Mouse (Mus musculus): ENCODE data around the gene Fbxo44.

Gene Fbxo44

GRCm38 (mm10) chr4:148134988-148135387, 25.3 kb downstream of the Fbxo44 start:
- in situ Hi-C loops (cut with MboI; ENCODE audit: low sequenced_read_pairs): no loop called here

DNA sequence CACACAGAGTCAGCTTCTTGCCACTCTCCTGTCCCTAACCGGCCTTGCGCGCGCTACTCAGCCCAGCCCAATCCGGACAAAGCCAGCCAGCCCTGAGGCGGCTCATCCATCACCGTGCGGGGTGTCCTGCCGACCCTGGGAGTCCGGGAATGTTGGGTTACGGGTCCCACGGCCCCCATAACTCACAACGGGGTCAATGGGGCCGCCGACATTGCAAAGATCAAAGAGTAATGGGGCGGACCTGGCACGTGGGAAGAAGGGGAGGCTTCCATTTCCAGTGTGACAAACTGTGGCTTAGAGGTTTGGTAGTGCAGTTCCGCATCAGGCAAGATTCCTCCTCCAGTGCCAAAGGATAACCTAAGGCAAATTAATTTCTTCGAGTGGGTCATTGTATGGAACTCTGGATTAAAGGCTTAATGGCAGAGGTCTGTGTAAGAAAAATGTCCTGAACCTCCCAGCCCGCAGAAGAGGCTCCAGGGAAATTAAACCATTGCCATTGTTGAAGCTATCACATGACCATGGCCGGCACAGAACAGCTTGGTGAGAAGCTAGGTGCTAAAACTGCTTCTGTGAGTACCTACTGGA, 28.7 kb downstream of the Fbxo44 start:
- in situ Hi-C loops (cut with MboI; ENCODE audit: low sequenced_read_pairs): no loop called here

DNA sequence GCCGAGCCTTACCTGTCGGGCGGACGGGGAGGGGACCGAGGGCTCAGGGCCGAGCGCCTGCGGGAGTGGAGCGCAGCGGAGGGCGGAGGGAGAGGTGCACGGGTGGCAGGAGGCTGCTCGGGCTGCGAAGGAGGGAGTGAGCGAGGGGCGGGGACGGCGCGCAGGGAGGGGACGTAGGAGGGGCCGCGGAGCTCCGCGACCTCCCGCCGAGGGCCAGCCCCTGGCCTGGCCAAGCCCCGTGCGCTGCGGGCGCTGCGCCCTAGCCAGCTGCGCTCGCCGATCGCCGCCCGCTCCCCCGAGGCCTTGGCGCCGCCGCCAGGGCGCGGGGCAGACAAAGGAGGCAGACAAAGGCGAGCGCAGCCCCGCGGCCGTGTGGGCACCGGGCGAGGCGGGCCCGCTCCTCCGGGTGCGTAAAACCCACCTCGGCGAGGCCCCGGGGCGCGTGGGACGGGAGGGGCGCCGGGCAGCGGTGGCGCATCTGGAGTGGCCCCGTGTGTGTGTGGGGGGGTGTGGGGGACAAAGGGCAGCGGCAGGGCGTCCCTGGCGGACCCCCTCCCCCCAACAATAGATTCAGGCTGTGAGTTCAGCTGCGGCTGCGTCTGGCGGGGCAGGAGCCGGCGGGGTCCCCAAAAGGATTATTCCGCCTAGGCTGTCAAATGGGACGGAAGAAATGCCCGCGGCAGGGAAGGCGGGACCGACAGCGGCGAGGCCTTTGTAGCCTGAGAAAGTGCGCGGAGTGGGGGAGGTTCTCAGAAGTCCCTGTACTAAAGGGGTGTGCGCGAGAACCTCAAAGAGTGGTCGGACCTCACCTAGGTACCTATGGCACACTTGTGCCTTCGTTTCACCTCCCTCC, 29.5 kb downstream of the Fbxo44 start, which contains the start of gene Draxin:
Gene Draxin, minus strand, starts transcription at position 138 of the 853 bp plus-strand sequence.
- in situ Hi-C loops (cut with MboI; ENCODE audit: low sequenced_read_pairs): no loop called here

GRCm38 (mm10) chr4:148130133-148130532, 30.1 kb downstream of the Fbxo44 start, which contains the start of gene Mad2l2:
TSS of gene Mad2l2 (plus strand) at chr4:148130384.
- in situ Hi-C loops (cut with MboI; ENCODE audit: low sequenced_read_pairs): no loop called here

- in situ Hi-C loops (cut with MboI; ENCODE audit: low sequenced_read_pairs): no loop called here
Observed at GRCm38 (mm10) chr4:148128672-148129071, 31.6 kb downstream of the Fbxo44 start.

DNA sequence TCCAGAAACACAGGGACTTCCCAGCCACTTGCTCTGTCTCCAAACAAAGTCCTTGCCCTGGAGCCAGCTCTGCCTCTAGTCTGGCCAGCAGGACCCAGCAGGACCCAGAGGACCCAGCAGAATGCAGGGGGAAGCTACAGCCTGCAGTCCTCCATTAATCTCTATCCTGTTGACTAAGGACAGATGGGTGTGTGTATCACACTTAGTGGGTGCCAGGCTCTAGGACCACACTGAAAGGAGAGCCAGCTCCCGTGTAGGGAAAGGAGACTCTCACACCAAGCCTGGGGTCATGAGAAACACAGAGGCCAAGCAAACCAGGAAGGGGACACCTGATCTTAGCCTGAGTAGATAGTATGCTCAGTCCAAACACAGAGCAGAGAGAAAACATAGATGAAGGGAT, 32.0 kb downstream of the Fbxo44 start:
- in situ Hi-C loops (cut with MboI; ENCODE audit: low sequenced_read_pairs): no loop called here

DNA sequence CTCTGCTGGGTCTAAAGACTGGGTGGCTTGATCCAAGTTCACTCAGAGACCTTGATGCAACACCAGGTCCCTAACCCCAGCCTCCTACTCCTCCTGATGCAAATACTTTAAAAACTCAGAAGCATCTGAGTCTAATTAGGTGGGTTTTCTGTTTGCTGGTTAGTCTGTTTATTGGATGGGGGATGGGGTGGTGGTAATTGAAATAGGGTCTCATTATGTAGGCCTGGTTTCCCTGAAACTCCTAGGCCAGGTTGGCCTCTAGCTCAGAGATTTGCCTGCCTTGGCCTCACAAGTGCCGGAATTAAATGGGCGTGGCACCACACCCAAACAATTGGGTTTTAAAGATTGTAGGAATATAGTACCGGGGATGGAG, 37.6 kb downstream of the Fbxo44 start:
- in situ Hi-C loops (cut with MboI; ENCODE audit: low sequenced_read_pairs): no loop called here

DNA sequence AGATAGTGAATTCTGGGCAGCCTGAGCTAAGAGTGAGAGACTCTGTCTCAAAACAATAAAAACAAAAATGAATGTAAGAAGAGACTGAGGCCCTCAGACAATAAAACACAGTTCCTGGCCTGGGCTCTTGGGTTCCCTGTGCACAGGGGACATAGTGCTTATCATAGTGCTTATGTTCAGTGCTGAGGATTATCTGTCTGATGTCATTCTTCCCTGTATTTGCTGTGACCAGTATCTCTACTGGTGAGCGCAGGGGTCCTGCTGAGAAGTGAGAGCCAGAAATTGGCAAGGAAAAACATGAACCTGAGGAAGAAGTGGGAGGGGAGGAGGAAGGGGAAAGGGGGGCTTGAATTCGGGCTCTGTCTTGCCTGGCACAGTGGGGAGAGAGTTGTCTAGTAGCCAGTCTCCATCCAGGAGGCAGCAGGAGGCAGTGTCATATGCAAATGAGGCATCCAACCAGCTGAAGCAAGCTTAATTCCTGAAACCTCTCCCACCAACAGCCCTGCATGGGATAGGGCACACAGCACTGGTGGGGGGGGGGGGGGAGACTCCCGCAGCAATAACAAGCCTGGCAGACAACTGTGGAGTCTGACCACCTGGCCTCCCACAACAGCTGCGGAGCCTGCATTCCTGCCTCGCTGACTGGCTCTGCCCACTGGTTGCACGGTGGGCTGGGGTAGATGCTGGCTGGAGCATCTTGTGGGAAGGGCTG, 38.1 kb downstream of the Fbxo44 start:
- in situ Hi-C loops (cut with MboI; ENCODE audit: low sequenced_read_pairs): no loop called here

DNA sequence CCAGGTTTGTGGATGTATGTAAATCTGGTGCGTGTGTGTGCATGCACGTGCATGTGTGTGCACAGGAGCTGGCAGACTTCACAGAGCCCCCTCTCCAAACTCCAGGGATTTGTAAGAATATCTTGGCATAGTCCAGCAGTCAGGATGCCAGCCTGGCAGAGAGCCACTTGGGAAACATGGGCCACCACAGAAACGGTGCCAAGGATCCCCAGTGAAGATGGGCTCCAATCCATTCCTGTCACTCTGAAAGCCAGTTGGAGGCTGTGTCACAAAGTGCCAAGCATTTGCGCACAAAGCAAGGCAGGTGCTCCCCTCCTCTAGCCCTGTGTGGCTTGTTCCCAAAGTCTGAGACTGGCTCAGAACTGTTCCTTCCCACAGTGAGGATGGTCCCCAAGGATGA, 38.9 kb downstream of the Fbxo44 start:
- in situ Hi-C loops (cut with MboI; ENCODE audit: low sequenced_read_pairs): no loop called here

- in situ Hi-C loops (cut with MboI; ENCODE audit: low sequenced_read_pairs): no loop called here
Observed at GRCm38 (mm10) chr4:148120555-148120954, 39.7 kb downstream of the Fbxo44 start.

- in situ Hi-C loops (cut with MboI; ENCODE audit: low sequenced_read_pairs): loop anchor here (5.0 kb wide), 1 partner anchor 43 kb away; the partner anchor contains the start of genes Fbxo2 and Fbxo44
Observed at GRCm38 (mm10) chr4:148119578-148119977, 40.7 kb downstream of the Fbxo44 start.

DNA sequence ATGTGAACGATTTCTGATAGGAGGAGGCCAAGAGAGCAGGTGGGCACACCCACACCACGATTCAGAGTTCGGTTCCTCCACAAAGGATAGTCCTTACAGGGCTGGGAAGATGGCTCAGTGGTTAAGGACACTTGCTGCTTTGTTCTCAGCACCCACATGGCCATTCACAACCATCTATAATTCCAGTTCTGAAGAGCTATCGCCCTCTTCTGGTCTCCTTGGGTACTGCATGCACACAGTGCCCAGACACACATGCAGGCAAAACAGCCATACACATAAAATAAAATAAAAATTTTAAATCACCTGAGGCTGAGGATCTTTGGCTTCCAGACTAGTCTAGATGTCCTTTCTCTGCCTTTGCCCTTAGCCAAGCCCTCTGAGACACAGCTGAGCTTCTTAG, 42.9 kb downstream of the Fbxo44 start:
- in situ Hi-C loops (cut with MboI; ENCODE audit: low sequenced_read_pairs): loop anchor here (5.0 kb wide), 1 partner anchor 45 kb away; the partner anchor contains the start of genes Fbxo2 and Fbxo44

- in situ Hi-C loops (cut with MboI; ENCODE audit: low sequenced_read_pairs): loop anchor here (5.0 kb wide), 1 partner anchor 46 kb away; the partner anchor contains the start of genes Fbxo2 and Fbxo44
Observed at GRCm38 (mm10) chr4:148116657-148117056, 43.6 kb downstream of the Fbxo44 start.

DNA sequence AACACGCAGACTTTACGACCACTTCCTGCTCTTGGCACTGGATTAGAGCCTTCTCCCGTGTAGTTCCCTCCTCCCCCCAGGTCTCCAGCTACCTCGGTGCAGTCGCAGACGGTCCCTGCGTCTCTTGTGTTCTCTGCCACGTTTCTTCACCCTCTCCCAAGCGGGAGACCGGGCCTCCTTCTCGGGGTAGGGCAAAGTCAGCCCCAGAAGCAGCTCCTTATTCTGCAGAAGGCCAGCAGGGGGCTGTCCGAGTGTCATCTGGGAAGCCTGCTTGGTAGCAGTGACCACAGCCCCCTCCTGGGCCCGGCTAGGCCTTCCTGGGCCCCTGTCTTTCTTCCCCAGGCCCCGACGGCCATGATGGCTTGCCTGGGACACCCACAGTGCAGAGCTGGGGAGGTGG, 44.8 kb downstream of the Fbxo44 start:
- in situ Hi-C loops (cut with MboI; ENCODE audit: low sequenced_read_pairs): loop anchor here (5.0 kb wide), 1 partner anchor 47 kb away; the partner anchor contains the start of genes Fbxo2 and Fbxo44

GRCm38 (mm10) chr4:148114758-148115391, 45.4 kb downstream of the Fbxo44 start:
- in situ Hi-C loops (cut with MboI; ENCODE audit: low sequenced_read_pairs): loop anchor here (5.0 kb wide), 1 partner anchor 47 kb away; the partner anchor contains the start of genes Fbxo2 and Fbxo44

- in situ Hi-C loops (cut with MboI; ENCODE audit: low sequenced_read_pairs): no loop called here
Observed at GRCm38 (mm10) chr4:148112519-148112918, 47.8 kb downstream of the Fbxo44 start.

- in situ Hi-C loops (cut with MboI; ENCODE audit: low sequenced_read_pairs): no loop called here
Observed at GRCm38 (mm10) chr4:148109215-148109614, 51.1 kb downstream of the Fbxo44 start.

DNA sequence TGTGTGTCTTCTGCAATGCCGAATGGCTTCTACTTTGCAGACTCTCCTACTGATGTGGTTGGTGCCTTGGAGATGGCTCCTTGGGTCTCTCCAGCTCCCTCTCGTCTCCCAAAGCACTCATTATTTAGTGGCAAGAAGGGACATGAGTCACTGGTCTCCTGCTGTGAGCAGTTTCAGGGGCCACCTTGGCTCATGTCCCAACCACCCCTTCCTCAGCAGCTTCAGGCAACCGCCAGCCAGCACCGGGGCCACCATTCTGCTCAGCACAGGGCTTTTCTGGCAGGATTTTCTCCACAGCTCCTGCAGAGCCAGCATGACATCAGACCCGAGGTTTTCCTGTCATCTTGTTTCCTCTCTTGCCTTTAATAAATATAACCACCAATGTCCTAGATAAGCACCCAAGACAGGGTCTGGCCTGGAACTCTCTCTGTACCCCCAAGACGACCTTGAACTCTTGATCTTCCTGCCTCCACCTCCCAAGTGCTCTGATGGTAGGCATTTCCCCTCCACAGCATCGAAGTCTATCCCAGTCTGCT, 51.6 kb downstream of the Fbxo44 start:
- in situ Hi-C loops (cut with MboI; ENCODE audit: low sequenced_read_pairs): no loop called here

DNA sequence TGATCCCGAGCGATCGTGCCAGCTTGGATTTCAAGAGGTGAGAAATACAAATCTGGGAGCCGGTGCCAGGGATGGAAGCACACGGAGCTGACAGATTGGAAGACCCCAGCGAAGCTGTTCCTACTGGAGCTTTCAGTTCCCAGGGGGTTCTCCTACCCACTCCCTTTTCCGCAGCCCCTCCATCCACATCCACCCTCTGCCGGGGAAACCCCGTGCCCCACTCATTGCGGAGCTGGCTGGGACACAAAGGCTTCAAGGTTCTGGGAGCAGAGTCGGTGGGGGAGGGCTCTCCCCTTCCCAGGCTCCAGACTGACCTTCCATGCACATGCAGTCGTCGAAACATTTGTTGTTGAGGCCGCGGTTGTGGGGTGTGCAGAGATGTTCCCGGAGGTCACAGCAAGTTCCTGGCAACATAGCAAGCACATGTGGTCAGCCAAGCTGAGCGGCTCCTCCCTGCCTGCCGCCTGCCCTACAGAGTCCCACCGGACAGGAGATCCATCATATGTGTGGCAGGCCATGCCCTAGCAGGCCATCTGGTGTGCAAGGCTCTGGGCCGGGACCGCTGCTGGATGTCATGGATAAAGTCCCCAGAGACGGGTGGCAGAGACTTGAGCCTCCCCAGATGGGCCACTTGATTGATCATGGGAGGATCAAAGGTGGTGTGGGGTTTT, 52.5 kb downstream of the Fbxo44 start:
- in situ Hi-C loops (cut with MboI; ENCODE audit: low sequenced_read_pairs): no loop called here

- in situ Hi-C loops (cut with MboI; ENCODE audit: low sequenced_read_pairs): no loop called here
Observed at GRCm38 (mm10) chr4:148104146-148104545, 56.1 kb downstream of the Fbxo44 start.

All from CH12F3 (cell line).